Mouse (Mus musculus): ENCODE results near the gene Mus81.

GRCm38 (mm10) chr19:5485821-5486220 is 2.4 kb downstream of the Mus81 start:
- no peak for TF ChIP-seq GABPA (IDR thresholded peaks at IDR 0.05; ENCODE audit: insufficient replicate concordance, low read depth, low read length)
- no peak for TF ChIP-seq CTCF (conservative IDR thresholded peaks at IDR 0.05 in 1 of 2, IDR thresholded peaks at IDR 0.05 in 1 of 2; ENCODE audit: low read depth in 2 of 2, low read length in 2 of 2)
- no peak for TF ChIP-seq ELF1 (IDR thresholded peaks at IDR 0.05; ENCODE audit: low read depth, low read length)
- TF ChIP-seq NRF1 (IDR thresholded peaks at IDR 0.05; ENCODE audit: low read depth, low read length) = no peak
- no peak for TF ChIP-seq TCF12 (IDR thresholded peaks at IDR 0.05; ENCODE audit: low read depth, low read length)
- TF ChIP-seq USF2 (conservative IDR thresholded peaks at IDR 0.05; ENCODE audit: low read depth, low read length) = no peak
- TF ChIP-seq HCFC1 (IDR thresholded peaks at IDR 0.05; ENCODE audit: low read depth, low read length) = no peak
- TF ChIP-seq MAZ (IDR thresholded peaks at IDR 0.05; ENCODE audit: low read depth, low read length) = no peak
- TF ChIP-seq POLR2A (IDR thresholded peaks at IDR 0.05; ENCODE audit: low read depth, low read length) = no peak
- no peak for TF ChIP-seq ZKSCAN1 (IDR thresholded peaks at IDR 0.05; ENCODE audit: borderline replicate concordance, low read depth, low read length)
- TF ChIP-seq JUND (conservative IDR thresholded peaks at IDR 0.05; ENCODE audit: low read depth, low read length) = no peak
- no peak for TF ChIP-seq BHLHE40 (IDR thresholded peaks at IDR 0.05; ENCODE audit: low read depth, low read length)
- TF ChIP-seq E2F4 (IDR thresholded peaks at IDR 0.05; ENCODE audit: insufficient replicate concordance, low read depth, low read length) = no peak
- no peak for TF ChIP-seq UBTF (IDR thresholded peaks at IDR 0.05; ENCODE audit: low read depth, low read length)

Data from CH12.LX (cell line).